Mouse (Mus musculus): ENCODE results near the gene Capzb.

DNA sequence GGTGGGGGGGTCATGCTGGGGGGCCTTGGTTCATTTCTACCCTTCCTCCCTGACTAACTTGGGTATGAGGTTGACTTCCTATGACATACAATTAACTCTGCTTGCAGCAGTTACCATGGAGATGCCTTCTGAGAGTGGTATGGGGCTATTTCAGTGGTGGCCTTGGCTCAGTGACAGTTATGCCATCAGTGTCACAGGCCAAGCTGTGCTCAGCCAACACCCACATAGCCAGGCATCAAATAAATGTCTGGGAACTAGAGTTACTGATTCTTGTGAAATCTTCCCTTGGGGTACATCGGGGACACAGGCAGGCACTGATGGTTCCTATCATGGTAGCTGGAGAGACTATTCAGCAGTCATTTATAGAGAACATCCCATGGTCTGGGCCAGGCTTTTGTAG, 75.5 kb downstream of the Capzb start:
- TF ChIP-seq GABPA (IDR thresholded peaks at IDR 0.05; ENCODE audit: insufficient replicate concordance, low read depth, low read length) (no peak), CHD2 (IDR thresholded peaks at IDR 0.05; ENCODE audit: low read length) (no peak), POLR2A (IDR thresholded peaks at IDR 0.05; ENCODE audit: low read depth, low read length) (no peak), EP300 (IDR thresholded peaks at IDR 0.05; ENCODE audit: low read length) (no peak), NRF1 (IDR thresholded peaks at IDR 0.05; ENCODE audit: low read depth, low read length) (no peak), CTCF (conservative IDR thresholded peaks at IDR 0.05 in 1 of 2, IDR thresholded peaks at IDR 0.05 in 1 of 2; ENCODE audit: low read depth in 2 of 2, low read length in 2 of 2) (no peak), CHD1 (IDR thresholded peaks at IDR 0.05; ENCODE audit: low read depth, low read length) (no peak), USF1 (IDR thresholded peaks at IDR 0.05; ENCODE audit: low read depth, low read length) (no peak), NELFE (IDR thresholded peaks at IDR 0.05; ENCODE audit: low read depth, low read length) (no peak)
